ENCODE assay signal across 27 mouse cellular contexts in genomic region chr2:96256491-96256890, GRCm38 (mm10).
DNase-seq lines count a peak whose midpoint lies in the region; ATAC-seq lines count a peak whose summit lies in the region.
"Had no signal": no experiment of that assay in that cellular context is flagged by ENCODE, and none has a peak within 500 bp of the region (broad histone marks: within the 10 kb centered on the region; RNA-seq: fewer than 3 reads in every experiment).

No protein-coding gene starts in this region.

- H3K4me1 ChIP-seq in intestine, embryonic 16.5 days (ENCODE audit: control insufficient read depth, insufficient read depth, low read length), result no peaks in the 10 kb centered on the region
- no peaks in the 10 kb centered on the region for H3K4me1 ChIP-seq in intestine, embryonic 15.5 days (replicated peaks)
- H3K4me1 ChIP-seq: hindbrain, embryonic 13.5 days; limb, embryonic 13.5 days; liver, embryonic 13.5 days; stomach, embryonic 15.5 days had no signal

- H3K4me3 ChIP-seq in intestine, embryonic 16.5 days (ENCODE audit: low read length), result no peak overlapping the region
- no peak overlapping the region for H3K4me3 ChIP-seq in intestine, embryonic 15.5 days (replicated peaks)
- H3K4me3 ChIP-seq: heart, adult 2 months; heart, embryonic 12.5 days; hindbrain, embryonic 13.5 days; layer of hippocampus, adult 2 months; left cerebral cortex, adult 2 months; limb, embryonic 13.5 days; liver, embryonic 13.5 days; stomach, embryonic 15.5 days had no signal

- H3K27ac ChIP-seq in intestine, embryonic 16.5 days (ENCODE audit: low read length), result no peak overlapping the region
- no peak overlapping the region for H3K27ac ChIP-seq in intestine, embryonic 15.5 days
- H3K27ac ChIP-seq: heart, adult 2 months; hindbrain, embryonic 13.5 days; kidney, postnatal 0 days; layer of hippocampus, adult 2 months; left cerebral cortex, adult 2 months; limb, embryonic 13.5 days; liver, embryonic 13.5 days; macrophage; stomach, embryonic 15.5 days had no signal

- H3K9me3 ChIP-seq in intestine, embryonic 16.5 days (ENCODE audit: control insufficient read depth, low read length), result no peaks in the 10 kb centered on the region
- H3K9me3 ChIP-seq in intestine, embryonic 15.5 days, result no peaks in the 10 kb centered on the region
- H3K9me3 ChIP-seq: heart, embryonic 12.5 days; hindbrain, embryonic 13.5 days; limb, embryonic 13.5 days; liver, embryonic 13.5 days; stomach, embryonic 15.5 days had no signal

- no peaks in the 10 kb centered on the region for H3K27me3 ChIP-seq in intestine, embryonic 16.5 days (replicated peaks; ENCODE audit: control insufficient read depth, insufficient read depth, low read length)
- H3K27me3 ChIP-seq in intestine, embryonic 15.5 days (replicated peaks), result no peaks in the 10 kb centered on the region
- H3K27me3 ChIP-seq: heart, embryonic 12.5 days; hindbrain, embryonic 13.5 days; limb, embryonic 13.5 days; liver, embryonic 13.5 days; stomach, embryonic 15.5 days had no signal

- 55% methylated on average over 1 of the region's 1 CpGs for WGBS in intestine, embryonic 16.5 days
- 50% methylated on average over 1 of the region's 1 CpGs for WGBS in intestine, embryonic 15.5 days

- H3K9ac ChIP-seq in intestine, embryonic 16.5 days (ENCODE audit: low read depth, low read length), result no peak overlapping the region
- H3K9ac ChIP-seq in intestine, embryonic 15.5 days, result no peak overlapping the region
- H3K9ac ChIP-seq: heart, embryonic 12.5 days; hindbrain, embryonic 13.5 days; limb, embryonic 13.5 days; liver, embryonic 13.5 days; stomach, embryonic 15.5 days had no signal

- DNase-seq in adipocyte (ENCODE audit: low spot score), result peak; percentile 18
- peak; percentile 60 to 66 for DNase-seq in kidney, adult 8-10 months
- peak; percentile 54 to 65 for DNase-seq in kidney, postnatal 36 days
- no peak for DNase-seq in spleen, postnatal 10 days (ENCODE audit: low spot score in 2 of 2)
- no peak for DNase-seq in lung, postnatal 10 days
- DNase-seq: B cell, adult 2 months; cerebellum, adult 8-10 months; cerebellum, postnatal 25 days; heart, adult 2 months; heart, postnatal 4 days; liver, embryonic 13.5 days; lung, adult 18-20 months; midbrain, embryonic 14.5 days; thymus, postnatal 14 days had no signal

- no peak overlapping the region for H3K4me2 ChIP-seq in intestine, embryonic 16.5 days (ENCODE audit: low read depth, low read length)
- no peak overlapping the region for H3K4me2 ChIP-seq in intestine, embryonic 15.5 days (replicated peaks)
- H3K4me2 ChIP-seq: heart, embryonic 12.5 days; hindbrain, embryonic 13.5 days; limb, embryonic 13.5 days; liver, embryonic 13.5 days; stomach, embryonic 15.5 days had no signal

- ATAC-seq in intestine, embryonic 16.5 days, result peak; percentile 68
- no peak for ATAC-seq in intestine, embryonic 15.5 days
- ATAC-seq: activated CD4-positive, CD25-positive, alpha-beta regulatory T cell, adult 4 months; forebrain, embryonic 14.5 days; lung, postnatal 0 days had no signal

- no peaks in the 10 kb centered on the region for H3K36me3 ChIP-seq in intestine, embryonic 16.5 days (ENCODE audit: control insufficient read depth, insufficient read depth, low read length)
- H3K36me3 ChIP-seq in intestine, embryonic 15.5 days, result no peaks in the 10 kb centered on the region
- H3K36me3 ChIP-seq: heart, embryonic 12.5 days; hindbrain, embryonic 13.5 days; limb, embryonic 13.5 days; liver, embryonic 13.5 days; stomach, embryonic 15.5 days had no signal

Comparison
In these comparisons a context has a peak if more than half of its experiments do, and no peak if none do; other contexts are left out.
1. DNase-seq: peak in adipocyte (single experiment), kidney, adult 8-10 months (2 of 2) and kidney, postnatal 36 days (2 of 2); none in spleen, postnatal 10 days (0 of 2) and lung, postnatal 10 days (single experiment).